Mouse (Mus musculus) retina, adult 2 months (tissue): ENCODE results near the gene Atrnl1.

ENCODE experiments used
- DNase-seq: peaks from one replicate; pipeline ENCODE4 v3.0.0-alpha.2; 2012; ENCODE audit warnings: low read depth, low spot score

Atrnl1 gene

GRCm38 (mm10) chr19:57610476-57611261 lies at the start of gene Atrnl1:
TSS of gene Atrnl1 (plus strand) at chr19:57611034.
- DNase-seq = peak; percentile 79

GRCm38 (mm10) chr19:57561486-57561885 lies 49.3 kb upstream of the Atrnl1 start:
- DNase-seq = no peak

- DNase-seq = no peak
Measured at GRCm38 (mm10) chr19:57569040-57569439, 41.8 kb upstream of the Atrnl1 start.

- no peak for DNase-seq
Measured at GRCm38 (mm10) chr19:57572360-57573237, 38.2 kb upstream of the Atrnl1 start.

GRCm38 (mm10) chr19:57573470-57573869 lies 37.4 kb upstream of the Atrnl1 start:
- DNase-seq = no peak

- DNase-seq = no peak
Measured at GRCm38 (mm10) chr19:57575027-57575426, 35.8 kb upstream of the Atrnl1 start.

GRCm38 (mm10) chr19:57576836-57577235 lies 34.0 kb upstream of the Atrnl1 start:
- no peak for DNase-seq

GRCm38 (mm10) chr19:57577256-57577655 lies 33.6 kb upstream of the Atrnl1 start:
- no peak for DNase-seq

GRCm38 (mm10) chr19:57580962-57581361 lies 29.9 kb upstream of the Atrnl1 start:
- no peak for DNase-seq

- DNase-seq = no peak
Measured at GRCm38 (mm10) chr19:57585231-57585792, 25.5 kb upstream of the Atrnl1 start.

- no peak for DNase-seq
Measured at GRCm38 (mm10) chr19:57586172-57586571, 24.7 kb upstream of the Atrnl1 start.

GRCm38 (mm10) chr19:57589516-57589915 lies 21.3 kb upstream of the Atrnl1 start:
- DNase-seq = no peak

- DNase-seq = no peak
Measured at GRCm38 (mm10) chr19:57590895-57591294, 19.9 kb upstream of the Atrnl1 start.

- DNase-seq = no peak
Measured at GRCm38 (mm10) chr19:57591631-57592030, 19.2 kb upstream of the Atrnl1 start.

GRCm38 (mm10) chr19:57592355-57592754 lies 18.5 kb upstream of the Atrnl1 start:
- no peak for DNase-seq

- no peak for DNase-seq
Measured at GRCm38 (mm10) chr19:57599126-57599525, 11.7 kb upstream of the Atrnl1 start.

- DNase-seq = no peak
Measured at GRCm38 (mm10) chr19:57600233-57600929, 10.5 kb upstream of the Atrnl1 start.

- no peak for DNase-seq
Measured at GRCm38 (mm10) chr19:57600930-57601328, 9.9 kb upstream of the Atrnl1 start.

- DNase-seq = no peak
Measured at GRCm38 (mm10) chr19:57603593-57603992, 7.2 kb upstream of the Atrnl1 start.

- DNase-seq = no peak
Measured at GRCm38 (mm10) chr19:57605941-57606340, 4.9 kb upstream of the Atrnl1 start.

GRCm38 (mm10) chr19:57606351-57606750 lies 4.5 kb upstream of the Atrnl1 start:
- no peak for DNase-seq
